Mouse (Mus musculus): ENCODE measurements around the gene Zfp3. TPM values are rescaled to one million over a fixed set of nuclear protein-coding genes. Genes with fewer than 3 reads are reported as not detected.

Gene Zfp3
- total and polyA plus RNA-seq, 2 experiments from 2014 or later, result 4.9 to 10.8 TPM

DNA sequence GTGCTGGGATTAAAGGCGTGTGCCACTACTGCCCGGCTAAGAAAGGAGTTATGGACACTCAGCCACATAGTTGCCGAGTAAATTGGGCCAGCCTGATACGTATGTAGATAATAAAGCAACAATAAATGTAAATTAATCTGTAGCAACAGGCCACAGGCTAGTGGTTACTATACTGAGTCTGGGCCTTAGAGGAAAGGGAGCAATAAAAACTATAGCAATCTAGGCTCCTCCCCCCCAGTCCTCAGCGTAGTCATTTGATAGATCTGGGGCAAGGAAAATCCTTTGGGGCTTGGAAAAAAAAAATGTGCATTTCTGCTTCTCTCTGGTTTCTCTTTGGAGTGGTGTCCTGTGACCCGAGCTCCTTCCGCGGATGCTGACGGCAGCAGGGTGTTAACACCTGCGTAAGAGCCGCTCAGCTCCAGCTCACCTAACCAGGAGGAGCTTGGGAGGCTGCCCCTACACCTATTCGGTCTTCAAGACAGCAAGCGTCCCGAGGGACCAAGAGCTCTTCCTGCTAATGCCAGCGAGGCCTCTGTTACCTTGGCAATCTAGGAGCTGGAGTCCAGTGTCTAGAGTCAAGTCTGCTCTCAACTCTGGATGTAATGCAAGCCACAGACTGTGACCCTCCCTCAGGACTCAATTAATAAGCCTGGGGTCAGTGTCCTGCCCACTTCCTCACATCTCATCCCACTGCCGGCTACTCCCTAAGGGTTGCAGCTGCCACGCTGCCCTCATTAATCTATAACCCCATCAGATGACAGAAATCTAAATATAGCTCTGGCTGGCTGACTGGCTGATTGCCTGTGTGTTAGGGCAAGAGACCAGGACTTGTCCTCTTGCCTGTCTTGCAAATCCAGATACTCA, 58.0 kb downstream of the Zfp3 start:
- DNase-seq (ENCODE audit: low spot score) (no peak), ATAC-seq (ENCODE audit: insufficient read depth, low read depth) (no peak)
- no peaks in the 10 kb centered on the region for H3K27me3 ChIP-seq (ENCODE audit: control insufficient read depth, insufficient read depth, low read length)
- H3K9me3 ChIP-seq (replicated peaks; ENCODE audit: control insufficient read depth, low read length), result no peaks in the 10 kb centered on the region
- 45% methylated on average over 17 of the region's 17 CpGs for WGBS
- TF ChIP-seq CTCF (IDR thresholded peaks at IDR 0.05; ENCODE audit: low read depth), result no peak
- no peak for TF ChIP-seq EP300 (IDR thresholded peaks at IDR 0.05; ENCODE audit: low read depth)
- H3K27ac ChIP-seq (ENCODE audit: low read depth), result no peak overlapping the region
- H3K4me2 ChIP-seq (ENCODE audit: low read depth, low read length), result no peak overlapping the region
- no peak overlapping the region for H3K9ac ChIP-seq (replicated peaks; ENCODE audit: low read depth, low read length)
- no peak overlapping the region for H3K4me3 ChIP-seq (ENCODE audit: low read depth, low read length)
- H3K4me1 ChIP-seq (ENCODE audit: control insufficient read depth, insufficient read depth), result peaks cover 10% of the 10 kb centered on the region; the same call in 1 of the 2 replicates
- no peaks in the 10 kb centered on the region for H3K36me3 ChIP-seq (replicated peaks; ENCODE audit: control insufficient read depth, insufficient read depth, low read length)

Small RNAs within 50 kb of the gene (microRNA-seq; reads per million reads assigned to microRNA genes)
- gene Gm22760, result not detected

Other genes with a start within 250 kb of the Zfp3 start
- gene Vmo1, start 249.6 kb upstream of the Zfp3 start, total RNA-seq (2014; rRNA removed; ENCODE audit: low replicate concordance), result not detected in 2 replicates
- gene Vmo1, start 249.6 kb upstream of the Zfp3 start, polyA plus RNA-seq (2015; fragmentation: Nextera tagmentation; extraction: Ambion mirVana), result 0.18 and 0.55 TPM in 2 replicates
- not detected in 2 replicates for gene Gltpd2, start 245.0 kb upstream of the Zfp3 start, total RNA-seq (2014; rRNA removed; ENCODE audit: low replicate concordance)
- gene Gltpd2, start 245.0 kb upstream of the Zfp3 start, polyA plus RNA-seq (2015; fragmentation: Nextera tagmentation; extraction: Ambion mirVana), result 0.34 TPM in 1 of 2 replicates, not detected in the other
- 474 and 521 TPM in 2 replicates for gene Psmb6, start 238.8 kb upstream of the Zfp3 start, total RNA-seq (2014; rRNA removed; ENCODE audit: low replicate concordance)
- gene Psmb6, start 238.8 kb upstream of the Zfp3 start, polyA plus RNA-seq (2015; fragmentation: Nextera tagmentation; extraction: Ambion mirVana), result 640 and 644 TPM in 2 replicates
- gene Gm40193, start 231.3 kb upstream of the Zfp3 start, total RNA-seq (2014; rRNA removed; ENCODE audit: low replicate concordance), result not detected in 2 replicates
- not detected in 2 replicates for gene Gm40193, start 231.3 kb upstream of the Zfp3 start, polyA plus RNA-seq (2015; fragmentation: Nextera tagmentation; extraction: Ambion mirVana)
- 14.5 and 18.5 TPM in 2 replicates for gene Pld2, start 224.1 kb upstream of the Zfp3 start, total RNA-seq (2014; rRNA removed; ENCODE audit: low replicate concordance)
- gene Pld2, start 224.1 kb upstream of the Zfp3 start, polyA plus RNA-seq (2015; fragmentation: Nextera tagmentation; extraction: Ambion mirVana), result 5.4 and 6.8 TPM in 2 replicates
- gene Mink1, start 201.3 kb upstream of the Zfp3 start, total RNA-seq (2014; rRNA removed; ENCODE audit: low replicate concordance), result 20.4 and 38.0 TPM in 2 replicates
- 5.0 and 5.2 TPM in 2 replicates for gene Mink1, start 201.3 kb upstream of the Zfp3 start, polyA plus RNA-seq (2015; fragmentation: Nextera tagmentation; extraction: Ambion mirVana)
- not detected in 2 replicates for gene 4930544D05Rik, start 148.4 kb upstream of the Zfp3 start, total RNA-seq (2014; rRNA removed; ENCODE audit: low replicate concordance)
- not detected in 2 replicates for gene 4930544D05Rik, start 148.4 kb upstream of the Zfp3 start, polyA plus RNA-seq (2015; fragmentation: Nextera tagmentation; extraction: Ambion mirVana)
- gene Chrne, start 145.0 kb upstream of the Zfp3 start, total RNA-seq (2014; rRNA removed; ENCODE audit: low replicate concordance), result not detected in 2 replicates
- gene Chrne, start 145.0 kb upstream of the Zfp3 start, polyA plus RNA-seq (2015; fragmentation: Nextera tagmentation; extraction: Ambion mirVana), result not detected in 2 replicates
- 0.08 TPM in 1 of 2 replicates, not detected in the other for gene Gp1ba, start 125.1 kb upstream of the Zfp3 start, total RNA-seq (2014; rRNA removed; ENCODE audit: low replicate concordance)
- 0.26 and 0.27 TPM in 2 replicates for gene Gp1ba, start 125.1 kb upstream of the Zfp3 start, polyA plus RNA-seq (2015; fragmentation: Nextera tagmentation; extraction: Ambion mirVana)
- 48.3 and 66.3 TPM in 2 replicates for gene Rnf167, start 117.0 kb upstream of the Zfp3 start, total RNA-seq (2014; rRNA removed; ENCODE audit: low replicate concordance)
- 61.8 and 62.5 TPM in 2 replicates for gene Rnf167, start 117.0 kb upstream of the Zfp3 start, polyA plus RNA-seq (2015; fragmentation: Nextera tagmentation; extraction: Ambion mirVana)
- 530 and 532 TPM in 2 replicates for gene Slc25a11, start 116.7 kb upstream of the Zfp3 start, total RNA-seq (2014; rRNA removed; ENCODE audit: low replicate concordance)
- gene Slc25a11, start 116.7 kb upstream of the Zfp3 start, polyA plus RNA-seq (2015; fragmentation: Nextera tagmentation; extraction: Ambion mirVana), result 446 and 451 TPM in 2 replicates
- gene Pfn1, start 109.6 kb upstream of the Zfp3 start, total RNA-seq (2014; rRNA removed; ENCODE audit: low replicate concordance), result 924 and 959 TPM in 2 replicates
- gene Pfn1, start 109.6 kb upstream of the Zfp3 start, polyA plus RNA-seq (2015; fragmentation: Nextera tagmentation; extraction: Ambion mirVana), result 903 and 932 TPM in 2 replicates
- 1,315 and 1,376 TPM in 2 replicates for gene Eno3, start 107.0 kb upstream of the Zfp3 start, total RNA-seq (2014; rRNA removed; ENCODE audit: low replicate concordance)
- gene Eno3, start 107.0 kb upstream of the Zfp3 start, polyA plus RNA-seq (2015; fragmentation: Nextera tagmentation; extraction: Ambion mirVana), result 1,204 and 1,224 TPM in 2 replicates
- gene Spag7, start 94.8 kb upstream of the Zfp3 start, total RNA-seq (2014; rRNA removed; ENCODE audit: low replicate concordance), result 42.0 and 53.9 TPM in 2 replicates
- gene Spag7, start 94.8 kb upstream of the Zfp3 start, polyA plus RNA-seq (2015; fragmentation: Nextera tagmentation; extraction: Ambion mirVana), result 154 and 175 TPM in 2 replicates
- 8.7 and 9.5 TPM in 2 replicates for gene Camta2, start 76.1 kb upstream of the Zfp3 start, total RNA-seq (2014; rRNA removed; ENCODE audit: low replicate concordance)
- gene Camta2, start 76.1 kb upstream of the Zfp3 start, polyA plus RNA-seq (2015; fragmentation: Nextera tagmentation; extraction: Ambion mirVana), result 10.5 and 10.7 TPM in 2 replicates
- gene Inca1, start 64.1 kb upstream of the Zfp3 start, total RNA-seq (2014; rRNA removed; ENCODE audit: low replicate concordance), result 0.23 and 1.9 TPM in 2 replicates
- gene Inca1, start 64.1 kb upstream of the Zfp3 start, polyA plus RNA-seq (2015; fragmentation: Nextera tagmentation; extraction: Ambion mirVana), result 3.9 and 4.0 TPM in 2 replicates
- 92.9 and 110 TPM in 2 replicates for gene Kif1c, start 63.7 kb upstream of the Zfp3 start, total RNA-seq (2014; rRNA removed; ENCODE audit: low replicate concordance)
- 6.3 and 6.4 TPM in 2 replicates for gene Kif1c, start 63.7 kb upstream of the Zfp3 start, polyA plus RNA-seq (2015; fragmentation: Nextera tagmentation; extraction: Ambion mirVana)
- gene Scimp, start 48.4 kb downstream of the Zfp3 start, total RNA-seq (2014; rRNA removed; ENCODE audit: low replicate concordance), result not detected in 2 replicates
- gene Scimp, start 48.4 kb downstream of the Zfp3 start, polyA plus RNA-seq (2015; fragmentation: Nextera tagmentation; extraction: Ambion mirVana), result 0.38 and 0.49 TPM in 2 replicates
- gene Rabep1, start 80.6 kb downstream of the Zfp3 start, total RNA-seq (2014; rRNA removed; ENCODE audit: low replicate concordance), result 10.5 and 12.2 TPM in 2 replicates
- 29.8 and 32.2 TPM in 2 replicates for gene Rabep1, start 80.6 kb downstream of the Zfp3 start, polyA plus RNA-seq (2015; fragmentation: Nextera tagmentation; extraction: Ambion mirVana)
- gene Nup88, start 205.8 kb downstream of the Zfp3 start, total RNA-seq (2014; rRNA removed; ENCODE audit: low replicate concordance), result 49.9 and 66.8 TPM in 2 replicates
- gene Nup88, start 205.8 kb downstream of the Zfp3 start, polyA plus RNA-seq (2015; fragmentation: Nextera tagmentation; extraction: Ambion mirVana), result 81.5 and 88.4 TPM in 2 replicates
- 12.7 and 25.3 TPM in 2 replicates for gene Rpain, start 206.0 kb downstream of the Zfp3 start, total RNA-seq (2014; rRNA removed; ENCODE audit: low replicate concordance)
- gene Rpain, start 206.0 kb downstream of the Zfp3 start, polyA plus RNA-seq (2015; fragmentation: Nextera tagmentation; extraction: Ambion mirVana), result 45.9 and 53.2 TPM in 2 replicates
- 10.3 and 20.6 TPM in 2 replicates for gene C1qbp, start 218.8 kb downstream of the Zfp3 start, total RNA-seq (2014; rRNA removed; ENCODE audit: low replicate concordance)
- 308 and 311 TPM in 2 replicates for gene C1qbp, start 218.8 kb downstream of the Zfp3 start, polyA plus RNA-seq (2015; fragmentation: Nextera tagmentation; extraction: Ambion mirVana)
- gene Dhx33, start 240.2 kb downstream of the Zfp3 start, total RNA-seq (2014; rRNA removed; ENCODE audit: low replicate concordance), result 19.6 and 20.6 TPM in 2 replicates
- 5.8 and 6.3 TPM in 2 replicates for gene Dhx33, start 240.2 kb downstream of the Zfp3 start, polyA plus RNA-seq (2015; fragmentation: Nextera tagmentation; extraction: Ambion mirVana)